Mouse (Mus musculus) liver, embryonic 12.5 days (tissue): Measurements from ENCODE around the gene 4930578G10Rik. TPM values are rescaled to one million over a fixed set of nuclear protein-coding genes. Genes with fewer than 3 reads are reported as not detected.
"Not testable (repeated sequence)": the region's sequence is repeated elsewhere in the genome, so short reads cannot be mapped to it uniquely, and the experiment has no call there.

ENCODE experiments used
- ATAC-seq: fragments of 200-750 bp; cut with Nextera tagmentation; 2 replicates; pipeline ENCODE4 v1.8.0; 2017; ENCODE audit warnings: moderate number of reproducible peaks, mild to moderate bottlenecking, moderate library complexity
- H3K27ac ChIP-seq: fragments of 300-500 bp; sonication (generic); 2 replicates; pipeline ENCODE4 v1.5.1; 2016; ENCODE audit warnings: mild to moderate bottlenecking
- H3K27me3 ChIP-seq: fragments of 300-500 bp; sonication (generic); replicated peaks from 2 replicates; pipeline ENCODE4 v1.6.1; 2016; ENCODE audit warnings: mild to moderate bottlenecking, moderate library complexity
- H3K36me3 ChIP-seq: fragments of 300-500 bp; sonication (generic); 2 replicates; pipeline ENCODE4 v1.6.1; 2016; ENCODE audit warnings: mild to moderate bottlenecking, moderate library complexity
- H3K4me1 ChIP-seq: fragments of 300-500 bp; sonication (generic); 2 replicates; pipeline ENCODE4 v1.6.1; 2016
- H3K4me2 ChIP-seq: fragments of 300-500 bp; sonication (generic); 2 replicates; pipeline ENCODE4 v1.6.1; 2016; ENCODE audit warnings: mild to moderate bottlenecking, moderate library complexity
- H3K4me3 ChIP-seq: fragments of 300-500 bp; sonication (generic); 2 replicates; pipeline ENCODE4 v1.5.1; 2016; ENCODE audit warnings: mild to moderate bottlenecking, moderate library complexity
- H3K9ac ChIP-seq: fragments of 300-500 bp; sonication (generic); 2 replicates; pipeline ENCODE4 v1.6.1; 2016; ENCODE audit warnings: mild to moderate bottlenecking, moderate library complexity
- H3K9me3 ChIP-seq: fragments of 300-500 bp; sonication (generic); replicated peaks from 2 replicates; pipeline ENCODE4 v1.6.1; 2016; ENCODE audit warnings: mild to moderate bottlenecking, moderate library complexity
- WGBS: fragments of 180-500 bp; shearing (Covaris S2); methylation state at CpG from one replicate; pipeline ENCODE4 v1.1.7; 2016; ENCODE audit not compliant: insufficient replicate concordance; 5-methylcytosine and 5-hydroxymethylcytosine counted together
- polyA plus RNA-seq: library from polyadenylated mRNA; unstranded; fragments of >200 nt; fragmentation: Nextera tagmentation; extraction: Ambion mirVana; gene quantifications from 2 replicates; pipeline ENCODE4 v1.2.1, GENCODE M21; 2016

Gene 4930578G10Rik
- polyA plus RNA-seq, result not detected in 2 replicates

DNA sequence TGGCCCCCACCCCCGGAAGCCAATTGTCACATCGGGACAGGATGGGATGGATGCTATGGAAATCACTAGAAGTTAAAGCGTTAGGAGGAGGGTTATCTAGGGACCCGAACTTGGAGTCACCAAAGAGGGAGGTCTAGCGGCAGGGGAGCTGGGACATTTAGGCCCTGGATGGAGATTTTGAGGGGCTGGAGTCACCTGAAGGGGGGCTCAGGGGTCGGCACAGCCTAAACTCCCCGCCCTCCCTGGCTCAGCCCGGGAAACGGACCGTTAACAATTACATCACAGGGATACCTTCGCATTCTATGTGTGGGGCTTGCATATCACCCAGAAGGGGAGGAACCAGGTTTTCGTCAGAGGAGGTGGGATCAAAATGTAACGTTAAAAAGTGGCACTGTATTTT lies at the start of gene 4930578G10Rik:
Gene 4930578G10Rik (plus strand): TSS at position 301 of the 400 bp plus-strand sequence.
- not testable (repeated sequence) for ATAC-seq, H3K4me3 ChIP-seq, H3K4me2 ChIP-seq, H3K9me3 ChIP-seq, H3K27me3 ChIP-seq, H3K9ac ChIP-seq, H3K27ac ChIP-seq, H3K36me3 ChIP-seq, H3K4me1 ChIP-seq
- no CpG with 5 or more reads among the region's 13 CpGs for WGBS

DNA sequence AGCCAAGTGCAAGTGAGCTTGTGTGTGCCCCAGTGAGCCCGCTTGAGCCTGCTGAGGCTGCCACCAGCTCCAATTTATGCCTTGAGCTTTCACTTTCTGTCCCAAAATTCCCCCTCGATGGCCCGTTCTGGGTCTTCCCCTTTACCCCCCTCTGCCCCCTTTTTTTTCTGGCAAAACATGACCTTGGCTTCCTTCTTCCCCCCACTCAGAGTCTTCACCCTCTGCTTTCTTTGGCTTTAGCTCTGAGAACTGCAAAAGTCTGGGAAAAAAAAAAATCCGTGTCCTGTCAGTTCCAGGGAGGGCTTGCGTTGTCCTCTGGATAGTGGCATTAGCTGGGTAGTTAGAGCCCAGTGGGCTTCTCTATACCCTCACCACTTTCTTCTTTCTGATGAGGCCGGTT lies 21.1 kb downstream of the 4930578G10Rik start, which contains the start of gene Ccl19:
Gene Ccl19 (minus strand): TSS at position 101 of the 400 bp plus-strand sequence.
- H3K4me1 ChIP-seq, H3K4me2 ChIP-seq, H3K4me3 ChIP-seq, H3K9ac ChIP-seq, ATAC-seq, H3K9me3 ChIP-seq, H3K27ac ChIP-seq, H3K27me3 ChIP-seq, H3K36me3 ChIP-seq: not testable (repeated sequence)
- no CpG with 5 or more reads among the region's 6 CpGs for WGBS

- H3K36me3 ChIP-seq, H3K9ac ChIP-seq, H3K4me1 ChIP-seq, H3K9me3 ChIP-seq, H3K27me3 ChIP-seq, H3K4me2 ChIP-seq, H3K27ac ChIP-seq, ATAC-seq, H3K4me3 ChIP-seq: not testable (repeated sequence)
- no CpG with 5 or more reads among the region's 5 CpGs for WGBS
Measured at GRCm38 (mm10) chr4:42773893-42774292, 38.5 kb downstream of the 4930578G10Rik start, which contains the start of gene Ccl21a. Gene Ccl21a (minus strand): TSS chr4:42773993.

- ATAC-seq, H3K36me3 ChIP-seq, H3K9ac ChIP-seq, H3K9me3 ChIP-seq, H3K27ac ChIP-seq, H3K4me1 ChIP-seq, H3K4me3 ChIP-seq, H3K4me2 ChIP-seq, H3K27me3 ChIP-seq: not testable (repeated sequence)
- WGBS, result 77% methylated on average over 1 of the region's 1 CpGs
Measured at GRCm38 (mm10) chr4:42853788-42854187, 118.4 kb downstream of the 4930578G10Rik start, which contains the start of gene Fam205a1. Gene Fam205a1 (minus strand): TSS chr4:42853888.

GRCm38 (mm10) chr4:42856671-42857070 lies 121.3 kb downstream of the 4930578G10Rik start, which contains the start of gene Gm12394:
Gene Gm12394 (minus strand): TSS chr4:42856771.
- H3K27ac ChIP-seq, H3K4me3 ChIP-seq, ATAC-seq, H3K4me2 ChIP-seq, H3K9me3 ChIP-seq, H3K36me3 ChIP-seq, H3K27me3 ChIP-seq, H3K9ac ChIP-seq: not testable (repeated sequence)
- 58% methylated on average over 1 of the region's 1 CpGs for WGBS
- H3K4me1 ChIP-seq, result peaks cover 27% of the 10 kb centered on the region

DNA sequence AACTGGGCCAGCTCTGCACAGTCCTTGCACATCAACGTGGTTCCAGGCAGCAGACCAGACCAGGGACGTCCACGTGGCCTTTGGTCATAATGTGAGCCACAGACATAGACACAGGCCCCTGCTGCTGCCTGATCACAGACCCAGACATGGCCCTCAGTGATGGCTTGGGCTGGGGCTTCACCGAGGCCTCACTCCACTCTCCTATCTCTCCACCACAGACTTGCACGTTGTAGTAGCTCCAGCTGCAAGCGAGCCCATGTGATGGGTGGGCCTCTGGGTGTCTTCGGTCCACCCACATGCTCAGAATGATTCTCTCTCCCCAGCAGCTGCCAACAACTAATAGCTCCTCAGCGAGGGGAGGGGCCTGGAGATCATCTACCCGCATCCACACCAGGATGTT lies 125.1 kb downstream of the 4930578G10Rik start:
- not testable (repeated sequence) for H3K36me3 ChIP-seq, H3K9me3 ChIP-seq, H3K4me3 ChIP-seq, H3K27me3 ChIP-seq
- WGBS, result 14% methylated on average over 9 of the region's 9 CpGs
- Histone ChIP-seq H3K27ac (peak overlapping the region; percentile 98), H3K9ac (peak overlapping the region; percentile 72), H3K4me1 (peaks cover 50% of the 10 kb centered on the region), H3K4me2 (peak overlapping the region; percentile 61)
- ATAC-seq, result peak; percentile 100

GRCm38 (mm10) chr4:42863487-42863886 lies 128.1 kb downstream of the 4930578G10Rik start:
- Histone ChIP-seq H3K4me1 (peaks cover 78% of the 10 kb centered on the region), H3K4me2 (peak overlapping the region; percentile 61), H3K27ac (peak overlapping the region; percentile 89), H3K9ac (peak overlapping the region; percentile 47), H3K4me3 (peak overlapping the region; percentile 37)
- WGBS, result 63% methylated on average over 5 of the region's 5 CpGs
- not testable (repeated sequence) for H3K9me3 ChIP-seq, H3K27me3 ChIP-seq, H3K36me3 ChIP-seq
- ATAC-seq, result peak; percentile 79

- Histone ChIP-seq H3K4me1 (peaks cover 69% of the 10 kb centered on the region), H3K4me3 (no peak overlapping the region), H3K36me3 (no peaks in the 10 kb centered on the region), H3K27me3 (0 out of 2 replicates have a peak, but pooled peaks cover 4% of the 10 kb centered on the region), H3K4me2 (peak overlapping the region; percentile 43), H3K27ac (peak overlapping the region; percentile 90), H3K9ac (peak overlapping the region; percentile 56), H3K9me3 (no peaks in the 10 kb centered on the region)
- WGBS, result 21% methylated on average over 3 of the region's 3 CpGs
- peak; percentile 91 for ATAC-seq
Measured at GRCm38 (mm10) chr4:42867390-42867789, 132.0 kb downstream of the 4930578G10Rik start.

- ATAC-seq, result no peak
- H3K4me3 ChIP-seq, result no peak overlapping the region
- 78% methylated on average over 5 of the region's 5 CpGs for WGBS
- H3K9me3 ChIP-seq, result no peaks in the 10 kb centered on the region
- H3K27ac ChIP-seq, result peak overlapping the region; percentile 90
- peak overlapping the region; percentile 56 for H3K9ac ChIP-seq
- H3K4me2 ChIP-seq, result peak overlapping the region; percentile 43
- peaks cover 64% of the 10 kb centered on the region for H3K4me1 ChIP-seq
- H3K27me3 ChIP-seq, result 0 out of 2 replicates have a peak, but pooled peaks cover 11% of the 10 kb centered on the region
- H3K36me3 ChIP-seq, result no peaks in the 10 kb centered on the region
Measured at GRCm38 (mm10) chr4:42868193-42868592, 132.8 kb downstream of the 4930578G10Rik start.

- Histone ChIP-seq H3K4me3 (no peak overlapping the region), H3K27ac (peak overlapping the region; percentile 90; the same call in 1 of the 2 replicates), H3K27me3 (0 out of 2 replicates have a peak, but pooled peaks cover 12% of the 10 kb centered on the region), H3K36me3 (no peaks in the 10 kb centered on the region), H3K4me1 (peaks cover 50% of the 10 kb centered on the region), H3K9me3 (no peaks in the 10 kb centered on the region), H3K4me2 (no peak overlapping the region), H3K9ac (0 out of 2 replicates have a peak overlapping the region, but pooled peaks have one; percentile 19)
- ATAC-seq, result no peak
- 54% methylated on average over 5 of the region's 5 CpGs for WGBS
Measured at GRCm38 (mm10) chr4:42870748-42871147, 135.4 kb downstream of the 4930578G10Rik start.

GRCm38 (mm10) chr4:42872151-42872550 lies 136.8 kb downstream of the 4930578G10Rik start:
- 88% methylated on average over 7 of the region's 7 CpGs for WGBS
- peaks cover 37% of the 10 kb centered on the region for H3K4me1 ChIP-seq

DNA sequence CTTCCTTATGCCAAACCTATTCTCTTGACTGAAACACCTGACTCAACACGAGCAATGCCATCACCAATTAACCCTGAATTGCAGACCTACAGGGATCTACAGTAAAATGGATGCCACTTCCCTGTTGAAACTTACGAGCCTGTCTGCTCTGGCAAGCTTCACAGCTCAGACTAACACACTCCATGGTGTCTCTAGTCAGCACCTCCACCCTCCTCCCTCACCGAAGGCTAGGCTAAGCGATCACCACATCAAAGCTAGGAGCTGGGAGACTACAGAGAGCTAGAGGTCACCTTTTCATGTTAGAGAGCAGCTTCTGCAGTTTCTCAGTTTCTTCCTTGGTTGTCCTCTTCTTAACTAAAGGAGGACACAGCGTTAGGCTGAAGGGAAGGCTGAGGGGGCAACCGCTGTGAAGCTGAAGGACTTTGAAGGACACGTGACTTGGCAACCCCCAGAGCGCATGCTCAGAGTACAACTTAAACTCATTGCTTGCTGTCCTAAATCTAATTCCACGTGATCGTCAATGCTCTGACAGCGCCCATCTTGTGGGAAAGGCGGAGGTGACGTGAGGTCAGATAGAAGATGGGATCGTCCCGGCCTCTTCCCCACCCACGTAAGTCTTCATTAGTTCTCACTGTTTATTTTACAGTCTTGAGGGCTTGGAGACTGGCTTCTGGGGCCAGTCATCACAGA lies 137.5 kb downstream of the 4930578G10Rik start:
- 73% methylated on average over 16 of the region's 16 CpGs for WGBS
- Histone ChIP-seq H3K27ac (peak overlapping the region; percentile 36; the same call in 1 of the 2 replicates), H3K36me3 (no peaks in the 10 kb centered on the region), H3K27me3 (0 out of 2 replicates have a peak, but pooled peaks cover 12% of the 10 kb centered on the region), H3K4me3 (no peak overlapping the region), H3K4me2 (no peak overlapping the region), H3K4me1 (peaks cover 37% of the 10 kb centered on the region), H3K9ac (no peak overlapping the region), H3K9me3 (no peaks in the 10 kb centered on the region)
- ATAC-seq, result no peak

More at GRCm38 (mm10) chr4:42872151-42872550, 136.8 kb downstream of the 4930578G10Rik start:
- Histone ChIP-seq H3K27ac (no peak overlapping the region), H3K27me3 (0 out of 2 replicates have a peak, but pooled peaks cover 12% of the 10 kb centered on the region), H3K9me3 (no peaks in the 10 kb centered on the region), H3K4me2 (no peak overlapping the region), H3K4me3 (no peak overlapping the region), H3K36me3 (no peaks in the 10 kb centered on the region), H3K9ac (no peak overlapping the region)
- no peak for ATAC-seq
